Mouse (Mus musculus): ENCODE measurements at regions not wholly inside any gene's neighbourhood (a gene's known extent, or its start where the extent isn't known, plus 50 kb on each side); places are given as distances from the start of the nearest gene placed in this dataset.

DNA sequence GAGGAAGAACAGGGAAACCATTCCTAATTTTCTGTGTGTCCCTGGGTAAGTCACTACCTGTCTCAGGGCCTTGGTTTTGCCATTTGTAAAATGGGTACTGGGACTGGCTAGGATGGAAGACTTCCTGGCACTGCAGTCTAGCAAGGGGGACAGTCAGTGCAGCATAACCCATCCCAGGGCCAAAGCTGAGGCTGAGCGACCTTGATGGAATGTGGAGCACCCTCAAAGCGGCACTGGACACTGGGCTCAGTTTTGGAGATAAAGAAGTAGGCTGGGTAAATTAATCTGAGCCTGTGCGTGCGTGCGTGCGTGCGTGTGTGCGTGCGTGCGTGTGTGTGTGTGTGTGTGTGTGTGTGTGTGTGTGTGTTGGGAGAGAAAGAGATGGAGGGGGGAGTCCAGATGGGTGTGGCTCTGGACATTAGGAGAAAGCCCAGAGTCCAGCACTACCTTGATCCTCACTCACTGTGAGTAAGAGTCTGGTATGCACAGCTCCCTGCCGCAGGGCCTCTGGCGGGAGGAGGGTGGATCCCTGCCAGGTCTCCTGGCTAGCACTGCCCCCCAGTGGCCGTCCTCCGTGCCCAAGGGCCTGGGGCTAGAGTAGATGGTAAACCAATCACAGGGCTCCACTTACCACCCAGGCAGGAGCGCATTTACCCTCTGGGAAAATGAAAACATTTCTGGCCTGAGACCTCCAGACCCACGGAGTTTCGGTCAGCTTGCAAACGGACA lies 320.3 kb upstream of the Dio3 start:
- peak in 1 of 2 experiments; percentile 48 for DNase-seq

DNA sequence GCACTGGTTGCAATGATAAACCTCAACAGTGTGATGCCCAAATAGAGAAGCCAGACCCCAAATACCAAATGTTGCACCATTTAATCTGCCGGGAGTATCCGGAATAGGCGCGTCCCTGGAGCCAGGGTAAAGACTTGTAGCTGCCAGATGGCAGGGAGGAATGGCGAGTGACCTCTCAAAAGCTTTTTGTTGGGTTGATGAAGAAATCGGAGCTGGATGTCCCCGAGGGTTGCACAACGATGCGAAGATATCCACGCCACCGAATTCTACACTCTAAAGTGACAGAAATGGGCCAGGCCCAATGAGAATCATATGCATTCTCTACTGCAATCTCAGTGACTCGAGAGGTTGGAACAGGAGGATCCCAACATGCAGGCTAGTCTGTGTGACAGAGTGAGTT lies 312.1 kb upstream of the Dio3 start:
- DNase-seq = no peak

DNA sequence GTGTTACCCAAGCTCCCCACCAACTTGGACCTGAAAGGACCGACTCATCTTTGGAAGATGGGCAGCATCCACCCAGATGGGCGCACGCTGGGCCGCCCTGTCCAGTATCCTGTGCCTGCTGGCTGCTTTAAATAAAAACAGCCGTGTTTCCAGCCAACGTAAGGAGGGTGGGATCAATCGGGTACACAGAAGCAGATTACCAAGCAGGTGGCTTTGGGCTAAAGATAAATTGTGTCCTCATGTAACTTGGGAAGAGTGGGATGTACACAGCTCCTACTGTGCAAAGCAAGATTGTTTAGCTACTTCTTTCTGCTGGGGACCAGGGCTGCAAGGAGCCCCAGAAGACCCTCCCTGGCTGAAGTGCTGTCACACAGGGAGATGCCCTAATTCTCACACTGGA lies 310.6 kb upstream of the Dio3 start:
- DNase-seq = no peak

DNA sequence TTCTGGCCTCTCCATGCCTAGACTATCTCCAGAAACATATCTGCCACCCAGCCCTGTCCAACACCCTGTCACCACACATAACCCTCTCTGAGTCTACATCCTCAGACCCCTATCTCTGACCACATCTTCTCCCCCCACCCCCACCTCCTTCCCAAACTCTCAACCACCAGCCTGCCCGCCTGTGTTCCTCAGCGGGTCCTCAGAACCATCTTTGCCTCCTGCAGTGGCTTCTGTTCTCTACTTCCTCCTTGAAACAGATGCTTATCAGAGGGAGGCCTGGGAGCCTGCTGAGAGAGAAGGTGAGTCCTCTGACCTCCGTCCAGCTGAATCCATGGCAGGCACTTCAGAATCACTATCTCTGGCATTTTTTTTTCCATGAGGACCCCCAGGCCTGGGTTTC lies 307.4 kb upstream of the Dio3 start:
- DNase-seq = no peak

- no peak for DNase-seq
Observed at GRCm38 (mm10) chr12:109972366-109973015, 306.4 kb upstream of the Dio3 start.

GRCm38 (mm10) chr12:109973598-109973997 lies 305.3 kb upstream of the Dio3 start:
- DNase-seq = no peak

- peak; percentile 89 to 90 for DNase-seq
Observed at GRCm38 (mm10) chr12:109975176-109975972, 303.5 kb upstream of the Dio3 start.

DNA sequence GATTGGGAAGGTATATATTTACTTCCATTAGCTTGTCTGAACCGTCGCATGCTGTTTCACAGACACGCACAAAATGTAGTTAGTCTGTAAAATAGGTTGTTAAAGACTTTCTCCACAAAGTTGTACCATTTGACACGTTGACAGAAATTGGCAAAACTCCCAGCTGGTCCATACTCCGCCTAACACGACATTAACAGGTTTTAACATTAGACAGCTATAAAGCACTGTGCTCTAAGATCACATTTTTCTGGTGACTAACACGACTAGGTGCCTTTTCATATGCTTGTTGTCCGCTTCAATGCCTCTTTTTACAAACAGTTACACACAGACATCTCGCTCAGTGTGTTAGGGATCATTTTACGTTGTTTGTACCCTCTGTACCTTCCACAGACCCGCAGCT lies 294.2 kb upstream of the Dio3 start:
- no peak for DNase-seq

- no peak for DNase-seq
Observed at GRCm38 (mm10) chr12:109993410-109993809, 285.5 kb upstream of the Dio3 start.

DNA sequence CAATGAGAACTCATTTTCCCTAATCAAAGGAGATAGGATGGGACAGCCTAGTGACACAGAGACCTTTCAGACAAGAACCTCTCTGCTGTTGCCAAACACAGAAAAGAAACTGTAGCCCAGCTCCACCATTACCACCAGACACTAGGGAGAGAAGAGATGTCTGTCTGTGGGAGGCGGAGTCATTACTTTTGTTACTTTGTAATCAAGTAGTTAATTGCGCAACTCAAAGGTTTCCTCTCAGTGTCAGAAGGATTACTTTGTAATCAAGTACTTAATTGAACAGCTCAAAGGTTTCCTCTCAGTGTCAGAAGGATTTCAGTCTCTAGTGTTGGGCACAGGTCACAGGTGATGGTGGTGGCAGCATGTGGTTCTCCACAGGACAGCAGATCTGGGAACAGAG lies 276.2 kb upstream of the Dio3 start:
- no peak for DNase-seq

- no peak for DNase-seq
Observed at GRCm38 (mm10) chr12:110009136-110009535, 269.7 kb upstream of the Dio3 start.

- DNase-seq = no peak
Observed at GRCm38 (mm10) chr12:110020541-110021470, 258.1 kb upstream of the Dio3 start.

- DNase-seq = no peak
Observed at GRCm38 (mm10) chr12:110021690-110022089, 257.2 kb upstream of the Dio3 start.

- DNase-seq = no peak
Observed at GRCm38 (mm10) chr12:110022631-110023030, 256.2 kb upstream of the Dio3 start.

- DNase-seq = no peak
Observed at GRCm38 (mm10) chr12:110023192-110024101, 255.4 kb upstream of the Dio3 start.

DNA sequence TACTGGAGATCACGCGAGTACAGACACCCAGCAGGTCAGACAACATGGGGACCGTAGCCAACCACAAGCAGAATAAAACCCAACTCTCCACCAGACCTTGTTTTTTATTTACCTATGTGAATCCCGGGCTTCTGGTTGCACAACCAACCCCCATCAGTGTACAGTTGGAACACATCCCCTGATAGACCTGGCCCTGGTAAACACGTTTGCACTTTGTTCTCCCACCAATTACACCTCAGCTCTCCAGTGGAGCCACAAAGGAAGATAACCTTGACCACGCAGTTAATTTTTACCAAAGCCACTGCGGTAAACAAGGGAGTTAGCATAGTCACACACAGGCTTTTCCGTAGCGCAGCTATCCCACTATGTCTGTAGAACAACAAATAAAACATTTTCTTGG lies 254.6 kb upstream of the Dio3 start:
- DNase-seq = no peak

GRCm38 (mm10) chr12:110025171-110025570 lies 253.7 kb upstream of the Dio3 start:
- DNase-seq = no peak

DNA sequence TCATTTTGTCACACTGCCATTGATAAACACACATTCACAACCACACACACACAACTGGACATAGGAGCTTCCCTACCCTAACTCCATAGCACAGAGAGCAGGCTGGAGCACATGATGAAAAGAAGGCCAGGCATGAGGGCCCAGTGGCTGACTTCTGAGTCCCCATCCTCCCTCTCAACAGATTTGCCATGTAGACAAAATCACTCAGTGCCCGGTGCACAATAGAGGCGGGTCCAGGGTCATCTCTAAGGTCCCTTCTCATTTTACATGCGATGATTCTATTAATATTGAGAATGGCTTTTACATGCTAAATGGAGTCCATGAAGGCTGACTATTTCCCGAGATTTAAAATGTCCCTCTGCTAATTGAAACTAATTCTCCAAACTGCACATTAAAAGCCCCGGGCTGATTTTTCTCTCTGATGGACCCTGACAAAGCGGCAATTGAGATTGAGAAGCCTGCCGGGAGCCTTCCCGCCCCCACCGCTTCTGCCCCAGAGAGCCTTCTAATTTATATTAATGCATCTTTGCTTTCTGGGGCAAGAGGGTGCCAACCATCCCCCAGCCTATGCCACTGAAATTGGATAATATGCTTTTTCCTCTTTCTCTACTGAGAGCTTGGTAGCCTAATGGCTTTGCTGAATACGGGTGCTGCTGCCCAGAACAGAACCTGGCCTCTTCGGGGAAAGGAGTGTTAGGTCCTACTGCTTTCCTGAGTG lies 252.7 kb upstream of the Dio3 start:
- no peak for DNase-seq

DNA sequence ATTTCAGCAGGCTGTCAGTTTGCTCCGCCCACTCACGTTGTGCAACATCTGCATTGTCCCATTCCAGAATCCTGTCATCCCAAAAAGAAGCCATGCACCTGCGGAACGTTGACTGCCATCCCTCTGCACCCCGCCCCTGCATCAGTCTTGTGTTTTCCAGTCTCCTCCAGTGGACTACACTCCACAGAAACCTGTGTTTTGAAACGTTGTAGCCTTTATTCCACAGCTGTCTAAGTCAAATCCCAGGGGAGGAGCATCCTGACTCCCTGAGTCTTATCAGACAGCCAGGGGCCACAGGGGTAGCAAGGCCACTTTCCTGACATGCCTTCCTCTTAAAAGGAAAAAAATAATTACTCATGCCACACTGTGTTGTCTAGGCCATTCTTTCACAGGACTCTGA lies 251.5 kb upstream of the Dio3 start:
- DNase-seq = no peak

DNA sequence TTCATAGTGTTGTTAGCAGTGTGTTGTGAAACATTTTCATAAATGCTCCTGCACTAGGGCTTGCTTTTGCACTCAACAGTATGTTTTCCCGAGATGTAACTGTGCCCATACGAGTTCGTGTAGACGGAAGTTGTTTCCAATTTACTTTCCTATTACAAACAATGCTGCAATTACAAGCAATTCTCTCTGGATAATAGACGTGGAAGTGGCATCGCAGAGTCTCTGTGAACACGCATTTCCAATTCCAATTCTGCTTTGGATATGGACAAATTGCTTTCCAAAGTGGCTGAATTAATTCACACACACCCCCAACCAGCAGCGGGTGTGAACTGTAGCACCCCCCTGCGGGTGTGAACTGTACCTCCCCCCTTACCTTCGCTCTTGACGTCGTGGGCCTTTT lies 250.9 kb upstream of the Dio3 start:
- no peak for DNase-seq

- DNase-seq = no peak
Observed at GRCm38 (mm10) chr12:110028646-110029045, 250.2 kb upstream of the Dio3 start.

Measured in cerebellum, postnatal 25 days (tissue).